Mouse (Mus musculus) central nervous system, embryonic 14 days (tissue): ENCODE data around the gene Zdbf2. TPM values are rescaled to one million over a fixed set of nuclear protein-coding genes. Genes with fewer than 3 reads are reported as not detected.

Source experiments
- polyA plus RNA-seq: library from polyadenylated mRNA; depleted of rRNA; stranded (reverse); fragments of >200 nt; gene quantifications from 2 replicates; pipeline ENCODE4 v1.2.3, GENCODE M21; 2012; rRNA removed

Zdbf2 gene
- polyA plus RNA-seq, result 11.4 TPM in 2 replicates

GRCm38 (mm10) chr1:63272741-63273338 is at the start of gene Zdbf2:
Gene Zdbf2 (plus strand): TSS chr1:63273265.

Other genes starting within 250 kb of the Zdbf2 start
- gene Ino80d, start 158.6 kb upstream of the Zdbf2 start, polyA plus RNA-seq, result 9.9 and 10.0 TPM in 2 replicates
- gene Eef1b2, start 96.4 kb upstream of the Zdbf2 start, polyA plus RNA-seq, result 682 and 743 TPM in 2 replicates
- gene Ndufs1, start 96.4 kb upstream of the Zdbf2 start, polyA plus RNA-seq, result 96.1 and 99.5 TPM in 2 replicates
- 0.28 and 0.39 TPM in 2 replicates for gene Gpr1, start 58.7 kb upstream of the Zdbf2 start, polyA plus RNA-seq
- gene Adam23, start 172.6 kb downstream of the Zdbf2 start, polyA plus RNA-seq, result 21.5 and 24.6 TPM in 2 replicates